Mouse (Mus musculus) bone marrow, adult 2 months (tissue): ENCODE data around the gene Tasp1.

Experiments used
- CTCF ChIP-seq: fragments of 200-500 bp; IDR thresholded peaks from 2 replicates; pipeline ENCODE4 v1.5.1; 2011; ENCODE audit warnings: low read length, control low read depth; ENCODE audit not compliant: control insufficient read depth, insufficient read depth
- POLR2A ChIP-seq: fragments of 200-500 bp; IDR thresholded peaks from 2 replicates; pipeline ENCODE4 v1.6.1; 2011; ENCODE audit warnings: low read depth, mild to moderate bottlenecking, control low read depth, low read length, borderline replicate concordance; ENCODE audit not compliant: control insufficient read depth

GRCm38 (mm10) chr2:139884264-139884637, 182.4 kb downstream of the Tasp1 start:
- TF ChIP-seq POLR2A, result no peak
- TF ChIP-seq CTCF, result no peak
